Mouse (Mus musculus) adrenal gland, adult 8-10 months (tissue): ENCODE data around the gene Rrp8. TPM values are rescaled to one million over a fixed set of nuclear protein-coding genes. Genes with fewer than 3 reads are reported as not detected.

ENCODE experiments used
- DNase-seq: peaks from one replicate; pipeline ENCODE4 v3.0.0; 2022
- total RNA-seq, 4 experiments: library from RNA; stranded (reverse); gene quantifications; 2 replicates each; pipeline ENCODE4 v1.2.4; 2022

Rrp8 gene
- total RNA-seq, 4 experiments from 2014 or later: 18.3 to 29.6 (median 22.0) TPM

DNA sequence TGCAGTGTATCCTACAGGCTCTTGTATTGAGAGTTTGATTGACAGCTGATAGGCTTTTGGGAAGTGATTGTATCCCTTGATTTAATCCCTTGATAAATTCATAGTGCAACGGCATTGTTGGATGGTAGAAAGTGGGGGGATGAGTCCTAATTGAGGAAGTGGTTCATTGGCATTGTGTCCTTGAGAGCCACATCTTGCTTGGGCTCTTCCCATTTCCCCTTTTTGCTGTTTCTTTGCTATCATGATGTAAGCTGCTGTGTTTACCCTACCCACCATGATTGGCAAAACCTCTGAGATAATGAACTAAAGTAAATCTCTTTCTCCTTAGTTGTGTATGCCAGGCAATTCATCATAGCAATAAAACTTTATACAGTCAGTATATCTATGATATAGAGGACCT is 46.3 kb downstream of the Rrp8 start:
- DNase-seq: no peak

DNA sequence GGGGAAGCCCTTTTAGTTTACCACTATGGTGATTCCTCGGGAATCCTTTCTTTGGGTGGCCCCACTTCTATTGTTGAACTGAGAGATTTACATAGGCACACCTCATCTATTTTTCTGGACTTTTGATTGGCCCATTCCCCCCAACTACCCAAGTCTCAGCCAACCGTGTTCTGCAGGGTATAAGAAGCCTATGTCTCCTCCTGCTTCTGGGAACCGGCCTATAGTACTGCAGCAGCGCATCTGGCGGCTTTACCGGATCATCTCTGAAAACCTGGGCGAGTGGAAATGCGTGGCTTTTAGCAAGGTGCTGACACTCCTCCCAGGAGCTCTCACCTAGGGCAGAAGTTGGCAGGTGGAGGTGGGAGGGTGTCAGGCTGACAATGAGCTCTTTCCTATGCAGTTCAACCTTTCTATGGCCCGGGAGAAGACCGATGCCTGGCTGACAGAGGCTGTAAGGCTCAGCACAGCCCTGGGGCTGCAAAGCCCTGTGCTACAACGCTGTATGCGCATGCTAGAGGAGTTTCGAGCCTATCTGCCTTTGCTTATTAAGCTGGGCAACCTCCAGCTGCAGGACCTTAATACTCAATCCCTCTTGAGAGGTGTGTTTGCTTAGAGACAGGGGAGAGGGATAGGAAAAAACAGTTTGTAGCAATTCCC is 51.5 kb downstream of the Rrp8 start:
- DNase-seq: no peak

Other genes with a start within 250 kb of the Rrp8 start
- 10 to 100 TPM; 47.3 to 54.3 (median 51.8) TPM for gene Smpd1, start 183.0 kb downstream of the Rrp8 start, total RNA-seq
- 10 to 100 TPM; 17.3 to 30.8 (median 24.3) TPM for gene Apbb1, start 155.7 kb downstream of the Rrp8 start, total RNA-seq
- 1 to 10 TPM in 1 of 4 experiments, under 1 TPM in 3; 0.52 to 1.3 (median 0.72) TPM for gene Hpx, start 137.2 kb downstream of the Rrp8 start, total RNA-seq
- 10 to 100 TPM; 24.0 to 50.0 (median 38.6) TPM for gene Trim3, start 103.8 kb downstream of the Rrp8 start, total RNA-seq
- gene Timm10b, start 97.3 kb downstream of the Rrp8 start, total RNA-seq: 100 to 1,000 TPM in 3 of 4 experiments, 10 to 100 TPM in 1; 73.6 to 158 (median 103) TPM
- gene Arfip2, start 97.0 kb downstream of the Rrp8 start, total RNA-seq: 10 to 100 TPM; 50.6 to 93.3 (median 68.0) TPM
- 10 to 100 TPM in 1 of 4 experiments, 1 to 10 TPM in 3; 6.4 to 14.4 (median 8.2) TPM for gene Gm45799, start 96.8 kb downstream of the Rrp8 start, total RNA-seq
- gene Dnhd1, start 86.6 kb downstream of the Rrp8 start, total RNA-seq: 1 to 10 TPM; 3.1 to 5.1 (median 4.0) TPM
- 100 to 1,000 TPM; 127 to 155 (median 137) TPM for gene Ilk, start 793 bp downstream of the Rrp8 start, total RNA-seq
- gene Taf10, start 7.0 kb upstream of the Rrp8 start, total RNA-seq: 100 to 1,000 TPM; 198 to 224 (median 207) TPM
- gene Tpp1, start 14.8 kb upstream of the Rrp8 start, total RNA-seq: 100 to 1,000 TPM; 121 to 139 (median 132) TPM
- 1 to 10 TPM; 7.4 to 9.8 (median 8.7) TPM for gene Dchs1, start 50.3 kb upstream of the Rrp8 start, total RNA-seq
- gene Mrpl17, start 73.7 kb upstream of the Rrp8 start, total RNA-seq: 100 to 1,000 TPM; 157 to 184 (median 171) TPM
- gene Gm4070, start 216.6 kb upstream of the Rrp8 start, total RNA-seq: 10 to 100 TPM in 1 of 4 experiments, 1 to 10 TPM in 3; 6.0 to 17.1 (median 8.4) TPM